Mouse (Mus musculus): ENCODE measurements around the gene Kl. TPM values are rescaled to one million over a fixed set of nuclear protein-coding genes. Genes with fewer than 3 reads are reported as not detected.

Kl gene
- polyA plus RNA-seq (2012; rRNA removed), result 0.06 and 0.28 TPM in 2 replicates

GRCm38 (mm10) chr5:150952328-150952668 is at the start of gene Kl:
Gene Kl, plus strand, starts transcription at chr5:150952607.
- DNase-seq, result no peak
- WGBS, result 10% methylated on average over 22 of the region's 22 CpGs
- Histone ChIP-seq H3K36me3 (ENCODE audit: control insufficient read depth, insufficient read depth, low read length) (no peaks in the 10 kb centered on the region), H3K4me1 (replicated peaks; ENCODE audit: control insufficient read depth, insufficient read depth, low read length) (no peaks in the 10 kb centered on the region; the same call in 1 of the 2 replicates), H3K4me3 (ENCODE audit: control insufficient read depth, insufficient read depth, low read length) (no peak within 1 kb of the TSS), H3K27me3 (ENCODE audit: control insufficient read depth, insufficient read depth, low read length) (no peaks in the 10 kb centered on the region; the same call in 1 of the 2 replicates), H3K27ac (ENCODE audit: control insufficient read depth, insufficient read depth, low read length) (no peak within 1 kb of the TSS)
- TF ChIP-seq CTCF (IDR thresholded peaks at IDR 0.05; ENCODE audit: borderline replicate concordance, control insufficient read depth, extremely low read depth, insufficient read depth, low read length, poor library complexity) (no peak), POLR2A (IDR thresholded peaks at IDR 0.05; ENCODE audit: control insufficient read depth, extremely low read depth, insufficient read depth, low read length, poor library complexity) (no peak)

- WGBS, result 59% methylated on average over 9 of the region's 9 CpGs
Observed at GRCm38 (mm10) chr5:150906053-150907040, 46.1 kb upstream of the Kl start.

GRCm38 (mm10) chr5:150912156-150912555 is 40.3 kb upstream of the Kl start:
- Histone ChIP-seq H3K36me3 (ENCODE audit: control insufficient read depth, insufficient read depth, low read length) (no peaks in the 10 kb centered on the region), H3K27me3 (ENCODE audit: control insufficient read depth, insufficient read depth, low read length) (no peaks in the 10 kb centered on the region), H3K4me3 (ENCODE audit: control insufficient read depth, insufficient read depth, low read length) (no peak overlapping the region), H3K4me1 (replicated peaks; ENCODE audit: control insufficient read depth, insufficient read depth, low read length) (no peaks in the 10 kb centered on the region), H3K27ac (ENCODE audit: control insufficient read depth, insufficient read depth, low read length) (no peak overlapping the region)
- no peak for TF ChIP-seq CTCF (IDR thresholded peaks at IDR 0.05; ENCODE audit: borderline replicate concordance, control insufficient read depth, extremely low read depth, insufficient read depth, low read length, poor library complexity)
- TF ChIP-seq POLR2A (IDR thresholded peaks at IDR 0.05; ENCODE audit: control insufficient read depth, extremely low read depth, insufficient read depth, low read length, poor library complexity), result no peak
- DNase-seq, result no peak
- WGBS, result 60% methylated on average over 2 of the region's 2 CpGs

More at GRCm38 (mm10) chr5:150906053-150907040, 46.1 kb upstream of the Kl start:
- Histone ChIP-seq H3K36me3 (ENCODE audit: control insufficient read depth, insufficient read depth, low read length) (no peaks in the 10 kb centered on the region), H3K27me3 (ENCODE audit: control insufficient read depth, insufficient read depth, low read length) (no peaks in the 10 kb centered on the region), H3K4me1 (replicated peaks; ENCODE audit: control insufficient read depth, insufficient read depth, low read length) (no peaks in the 10 kb centered on the region), H3K4me3 (ENCODE audit: control insufficient read depth, insufficient read depth, low read length) (no peak overlapping the region), H3K27ac (ENCODE audit: control insufficient read depth, insufficient read depth, low read length) (no peak overlapping the region)
- TF ChIP-seq POLR2A (IDR thresholded peaks at IDR 0.05; ENCODE audit: control insufficient read depth, extremely low read depth, insufficient read depth, low read length, poor library complexity) (no peak), CTCF (IDR thresholded peaks at IDR 0.05; ENCODE audit: borderline replicate concordance, control insufficient read depth, extremely low read depth, insufficient read depth, low read length, poor library complexity) (no peak)
- no peak for DNase-seq

- TF ChIP-seq POLR2A (IDR thresholded peaks at IDR 0.05; ENCODE audit: control insufficient read depth, extremely low read depth, insufficient read depth, low read length, poor library complexity) (no peak), CTCF (IDR thresholded peaks at IDR 0.05; ENCODE audit: borderline replicate concordance, control insufficient read depth, extremely low read depth, insufficient read depth, low read length, poor library complexity) (no peak)
- DNase-seq, result no peak
- no peak overlapping the region for H3K27ac ChIP-seq (ENCODE audit: control insufficient read depth, insufficient read depth, low read length)
Observed at GRCm38 (mm10) chr5:150912656-150913055, 39.8 kb upstream of the Kl start.

GRCm38 (mm10) chr5:150915080-150916055 is 37.0 kb upstream of the Kl start:
- 91% methylated on average over 4 of the region's 4 CpGs for WGBS
- no peak overlapping the region for H3K4me3 ChIP-seq (ENCODE audit: control insufficient read depth, insufficient read depth, low read length)
- H3K36me3 ChIP-seq (ENCODE audit: control insufficient read depth, insufficient read depth, low read length), result no peaks in the 10 kb centered on the region
- H3K27me3 ChIP-seq (ENCODE audit: control insufficient read depth, insufficient read depth, low read length), result no peaks in the 10 kb centered on the region
- no peak overlapping the region for H3K27ac ChIP-seq (ENCODE audit: control insufficient read depth, insufficient read depth, low read length)
- no peaks in the 10 kb centered on the region for H3K4me1 ChIP-seq (replicated peaks; ENCODE audit: control insufficient read depth, insufficient read depth, low read length)
- DNase-seq, result no peak
- TF ChIP-seq POLR2A (IDR thresholded peaks at IDR 0.05; ENCODE audit: control insufficient read depth, extremely low read depth, insufficient read depth, low read length, poor library complexity) (no peak), CTCF (IDR thresholded peaks at IDR 0.05; ENCODE audit: borderline replicate concordance, control insufficient read depth, extremely low read depth, insufficient read depth, low read length, poor library complexity) (no peak)

More at GRCm38 (mm10) chr5:150912656-150913055, 39.8 kb upstream of the Kl start:
- Histone ChIP-seq H3K4me3 (ENCODE audit: control insufficient read depth, insufficient read depth, low read length) (no peak overlapping the region), H3K4me1 (replicated peaks; ENCODE audit: control insufficient read depth, insufficient read depth, low read length) (no peaks in the 10 kb centered on the region), H3K27me3 (ENCODE audit: control insufficient read depth, insufficient read depth, low read length) (no peaks in the 10 kb centered on the region), H3K36me3 (ENCODE audit: control insufficient read depth, insufficient read depth, low read length) (no peaks in the 10 kb centered on the region)
- 82% methylated on average over 5 of the region's 5 CpGs for WGBS
